Mouse (Mus musculus) cerebellum, adult 2 months (tissue): ENCODE measurements around the gene Sfn.

Experiments used
- CTCF ChIP-seq: fragments of 200-500 bp; IDR thresholded peaks from 2 replicates; pipeline ENCODE4 v1.5.1; 2011; ENCODE audit warnings: low read depth, mild to moderate bottlenecking, control low read depth, low read length, moderate library complexity, borderline replicate concordance; ENCODE audit not compliant: insufficient read depth
- POLR2A ChIP-seq: fragments of 200-500 bp; IDR thresholded peaks from 2 replicates; pipeline ENCODE4 v1.6.1; 2011; ENCODE audit warnings: low read length, control low read depth, borderline replicate concordance; ENCODE audit not compliant: insufficient read depth

DNA sequence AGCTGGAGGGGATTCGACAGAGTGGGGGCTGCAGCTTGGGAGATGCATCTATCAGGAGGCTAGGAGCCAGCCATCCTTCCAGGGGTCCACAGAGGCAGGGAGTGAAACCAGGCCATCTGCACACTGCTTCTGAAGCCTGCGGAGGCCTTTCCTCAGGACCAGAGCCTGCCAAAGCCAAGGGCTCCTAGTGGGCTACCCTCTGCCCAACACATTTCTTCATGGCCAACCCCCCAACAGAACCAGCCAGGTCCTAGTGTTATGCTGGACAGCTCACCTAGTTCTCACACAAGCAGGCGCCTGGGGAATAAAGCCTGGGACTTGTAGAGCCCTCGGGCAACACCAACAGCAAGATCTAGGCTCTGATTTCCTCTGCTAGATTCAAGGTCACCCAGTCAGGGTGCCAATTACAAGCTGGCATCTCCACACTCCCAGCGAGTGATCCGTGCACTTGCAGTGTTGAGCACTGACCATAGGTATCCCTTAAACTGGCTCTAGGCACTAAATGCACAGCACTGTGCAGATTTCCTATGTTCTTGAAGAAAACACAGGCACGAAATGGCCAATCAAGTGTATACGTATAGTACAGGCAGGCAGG lies 28.5 kb upstream of the Sfn start:
- TF ChIP-seq CTCF (no peak), POLR2A (no peak)
